Comparison of ENCODE assay signal across 27 mouse cellular contexts in genomic region chr14:34613523-34613922, GRCm38 (mm10). TPM values are rescaled to one million over a fixed set of nuclear protein-coding genes. Genes with fewer than 3 reads are reported as not detected.
DNase-seq lines count a peak whose midpoint lies in the region; ATAC-seq and TF ChIP-seq lines count a peak whose summit lies in the region.
"Had no signal": no experiment of that assay in that cellular context is flagged by ENCODE, and none has a peak within 500 bp of the region (broad histone marks: within the 10 kb centered on the region; RNA-seq: fewer than 3 reads in every experiment).

No protein-coding gene starts in this region.

- no peak overlapping the region for H3K4me2 ChIP-seq in heart, embryonic 15.5 days
- H3K4me2 ChIP-seq in heart, postnatal 0 days (ENCODE audit: low read depth, low read length): no peak overlapping the region
- H3K4me2 ChIP-seq: embryonic facial prominence, embryonic 13.5 days; embryonic facial prominence, embryonic 15.5 days; forebrain, embryonic 12.5 days had no signal

- no peak for DNase-seq in heart, postnatal 14 days
- peak; percentile 65 for DNase-seq in heart, postnatal 0 days (ENCODE audit: low spot score)
- no peak for DNase-seq in heart, embryonic 10.5 days (ENCODE audit: low spot score)
- DNase-seq: adrenal gland, adult 2 months; adrenal gland, postnatal 10 days; adrenal gland, postnatal 25 days; cerebellum, adult 11 months; cerebellum, adult 18-20 months; cerebellum, adult 8-10 months; cerebellum, adult 9-11 months; cerebellum, postnatal 14 days; cerebellum, postnatal 36 days; embryo, embryonic 11 days had no signal

- no peak overlapping the region for H3K4me3 ChIP-seq in heart, embryonic 15.5 days
- H3K4me3 ChIP-seq in heart, postnatal 0 days (ENCODE audit: low read depth, low read length): no peak overlapping the region
- H3K4me3 ChIP-seq in heart, embryonic 10.5 days: no peak overlapping the region
- H3K4me3 ChIP-seq: embryonic facial prominence, embryonic 13.5 days; embryonic facial prominence, embryonic 15.5 days; erythroblast, embryonic 14.5 days; forebrain, embryonic 10.5 days; forebrain, embryonic 12.5 days had no signal

- H3K9me3 ChIP-seq in heart, embryonic 15.5 days (replicated peaks): no peaks in the 10 kb centered on the region
- no peaks in the 10 kb centered on the region for H3K9me3 ChIP-seq in heart, postnatal 0 days (replicated peaks; ENCODE audit: control insufficient read depth, low read length)
- no peaks in the 10 kb centered on the region for H3K9me3 ChIP-seq in heart, embryonic 10.5 days
- H3K9me3 ChIP-seq: embryonic facial prominence, embryonic 13.5 days; embryonic facial prominence, embryonic 15.5 days; forebrain, embryonic 10.5 days; forebrain, embryonic 12.5 days had no signal

- ATAC-seq in heart, embryonic 15.5 days (replicated peaks; ENCODE audit: insufficient number of reproducible peaks, insufficient read depth, low FRiP score, low read depth): peak; percentile 61
- ATAC-seq in heart, postnatal 0 days (ENCODE audit: insufficient read depth, low read depth): peak; percentile 88
- ATAC-seq: forebrain, embryonic 14.5 days; forebrain, embryonic 16.5 days had no signal

- H3K4me1 ChIP-seq in heart, embryonic 15.5 days (replicated peaks): peaks cover 21% of the 10 kb centered on the region
- H3K4me1 ChIP-seq in heart, postnatal 0 days (ENCODE audit: control insufficient read depth, insufficient read depth): no peaks in the 10 kb centered on the region
- peaks cover 16% of the 10 kb centered on the region for H3K4me1 ChIP-seq in heart, embryonic 10.5 days

- 30% methylated on average over 6 of the region's 6 CpGs for WGBS in heart, embryonic 15.5 days
- WGBS in heart, postnatal 0 days: 25% methylated on average over 6 of the region's 6 CpGs
- WGBS in heart, embryonic 10.5 days: 32% methylated on average over 6 of the region's 6 CpGs

- TF ChIP-seq EP300 in heart, postnatal 0 days (IDR thresholded peaks at IDR 0.05; ENCODE audit: low read depth): peak; percentile 59; the same call in 1 of the 2 replicates

- no peak overlapping the region for H3K9ac ChIP-seq in heart, embryonic 15.5 days
- H3K9ac ChIP-seq in heart, postnatal 0 days (replicated peaks; ENCODE audit: low read depth, low read length): no peak overlapping the region
- H3K9ac ChIP-seq: embryonic facial prominence, embryonic 13.5 days; embryonic facial prominence, embryonic 15.5 days; forebrain, embryonic 12.5 days had no signal

- H3K36me3 ChIP-seq in heart, embryonic 15.5 days: no peaks in the 10 kb centered on the region
- H3K36me3 ChIP-seq in heart, postnatal 0 days (replicated peaks; ENCODE audit: control insufficient read depth, insufficient read depth, low read length): no peaks in the 10 kb centered on the region
- no peaks in the 10 kb centered on the region for H3K36me3 ChIP-seq in heart, embryonic 10.5 days
- H3K36me3 ChIP-seq: embryonic facial prominence, embryonic 13.5 days; embryonic facial prominence, embryonic 15.5 days; forebrain, embryonic 10.5 days; forebrain, embryonic 12.5 days had no signal

- no peak for TF ChIP-seq CTCF in heart, postnatal 0 days (IDR thresholded peaks at IDR 0.05; ENCODE audit: low read depth)

- H3K27ac ChIP-seq in heart, embryonic 15.5 days: no peak overlapping the region
- no peak overlapping the region for H3K27ac ChIP-seq in heart, postnatal 0 days (ENCODE audit: low read depth)
- no peak overlapping the region for H3K27ac ChIP-seq in heart, embryonic 10.5 days
- H3K27ac ChIP-seq: embryonic facial prominence, embryonic 13.5 days; embryonic facial prominence, embryonic 15.5 days; forebrain, embryonic 10.5 days; forebrain, embryonic 12.5 days had no signal

- H3K27me3 ChIP-seq in heart, embryonic 15.5 days: peaks cover 21% of the 10 kb centered on the region
- H3K27me3 ChIP-seq in heart, postnatal 0 days (ENCODE audit: control insufficient read depth, insufficient read depth, low read length): 0 out of 2 replicates have a peak, but pooled peaks cover 6% of the 10 kb centered on the region
- H3K27me3 ChIP-seq in heart, embryonic 10.5 days (ENCODE audit: insufficient read depth, poor library complexity, severe bottlenecking): peaks cover 21% of the 10 kb centered on the region

- intact Hi-C loops in heart, postnatal 14 days (cut with DNase I): no loop called here

RNA-seq across cellular contexts. Expression of gene Opn4, which starts 13.6 kb away (rescaled TPM):
- polyA plus RNA-seq in heart, embryonic 15.5 days (2015; fragmentation: Nextera tagmentation; extraction: Ambion mirVana): 5.0 and 5.6 TPM in 2 replicates
- total RNA-seq in heart, postnatal 14 days (2021): 1 to 10 TPM; 2.2 to 2.3 TPM
- 5.9 and 8.6 TPM in 2 replicates for total RNA-seq in heart, postnatal 0 days (2014; rRNA removed; ENCODE audit: low replicate concordance)
- 8.4 and 8.7 TPM in 2 replicates for polyA plus RNA-seq in heart, postnatal 0 days (2015; fragmentation: Nextera tagmentation; extraction: Ambion mirVana)
- 4.1 and 5.9 TPM in 2 replicates for polyA plus RNA-seq in heart, embryonic 10.5 days (2016; fragmentation: Nextera tagmentation; extraction: Ambion mirVana)
- total RNA-seq: adrenal gland, postnatal 10 days; adrenal gland, postnatal 25 days; adrenal gland, postnatal 4 days; common myeloid progenitor, adult 5-6 weeks; MEL had no signal
- polyA plus RNA-seq: brain, embryonic 14.5 days; C2C12; embryonic facial prominence, embryonic 11.5 days; embryonic facial prominence, embryonic 13.5 days; erythroblast, embryonic 14.5 days; forebrain, embryonic 14.5 days; forebrain, embryonic 16.5 days had no signal

RNA-seq across cellular contexts. Expression of gene Ldb3, which starts 25.0 kb away (rescaled TPM):
- polyA plus RNA-seq in heart, embryonic 15.5 days (2015; fragmentation: Nextera tagmentation; extraction: Ambion mirVana): 300 and 308 TPM in 2 replicates
- total RNA-seq in heart, postnatal 14 days (2021): 100 to 1,000 TPM; 877 to 926 TPM
- 518 and 526 TPM in 2 replicates for total RNA-seq in heart, postnatal 0 days (2014; rRNA removed; ENCODE audit: low replicate concordance)
- polyA plus RNA-seq in heart, postnatal 0 days (2015; fragmentation: Nextera tagmentation; extraction: Ambion mirVana): 376 and 380 TPM in 2 replicates
- polyA plus RNA-seq in heart, embryonic 10.5 days (2016; fragmentation: Nextera tagmentation; extraction: Ambion mirVana): 136 and 219 TPM in 2 replicates
- total RNA-seq: common myeloid progenitor, adult 5-6 weeks; MEL had no signal
- polyA plus RNA-seq: erythroblast, embryonic 14.5 days had no signal
